Mouse (Mus musculus): ENCODE data around the gene Ints1. TPM values are rescaled to one million over a fixed set of nuclear protein-coding genes. Genes with fewer than 3 reads are reported as not detected.

The Ints1 gene
- polyA plus RNA-seq, 1 experiment = 43.1 TPM

GRCm38 (mm10) chr5:139799041-139799440, 23.6 kb upstream of the Ints1 start:
- no peak for TF ChIP-seq MYOD1 (IDR thresholded peaks at IDR 0.05; ENCODE audit: control insufficient read depth, insufficient read length, low read depth)
- no peak for TF ChIP-seq MYOG (IDR thresholded peaks at IDR 0.05; ENCODE audit: control insufficient read depth, extremely low read depth, insufficient read length)
- no peak for TF ChIP-seq MAX (IDR thresholded peaks at IDR 0.05)
- TF ChIP-seq CEBPB (IDR thresholded peaks at IDR 0.05; ENCODE audit: low read depth) = no peak
- no peak for TF ChIP-seq USF1 (IDR thresholded peaks at IDR 0.05; ENCODE audit: low read depth)
- TF ChIP-seq FOSL1 (IDR thresholded peaks at IDR 0.05; ENCODE audit: insufficient read depth, low read length, poor library complexity, severe bottlenecking) = no peak
- TF ChIP-seq CTCF (IDR thresholded peaks at IDR 0.05; ENCODE audit: control insufficient read depth, insufficient read depth, insufficient read length) = no peak
- H3K36me3 ChIP-seq (ENCODE audit: control insufficient read depth, insufficient read depth) = peaks cover 28% of the 10 kb centered on the region
- H3K27me3 ChIP-seq (ENCODE audit: control insufficient read depth, insufficient read depth, insufficient read length) = no peaks in the 10 kb centered on the region
- peaks cover 45% of the 10 kb centered on the region for H3K79me2 ChIP-seq (ENCODE audit: control insufficient read depth, insufficient read depth)
- peaks cover 26% of the 10 kb centered on the region for H3K79me3 ChIP-seq (ENCODE audit: low read depth)
- H3ac ChIP-seq (ENCODE audit: control insufficient read depth, insufficient read length, low read depth) = no peak overlapping the region
- H3K4me3 ChIP-seq (ENCODE audit: insufficient read depth, poor library complexity, severe bottlenecking) = no peak overlapping the region

GRCm38 (mm10) chr5:139798168-139798900, 22.9 kb upstream of the Ints1 start:
- no peak for TF ChIP-seq CTCF (IDR thresholded peaks at IDR 0.05; ENCODE audit: control insufficient read depth, insufficient read depth, insufficient read length)
- no peak for TF ChIP-seq CEBPB (IDR thresholded peaks at IDR 0.05; ENCODE audit: low read depth)
- TF ChIP-seq USF1 (IDR thresholded peaks at IDR 0.05; ENCODE audit: low read depth) = no peak
- TF ChIP-seq FOSL1 (IDR thresholded peaks at IDR 0.05; ENCODE audit: insufficient read depth, low read length, poor library complexity, severe bottlenecking) = no peak
- no peak for TF ChIP-seq MAX (IDR thresholded peaks at IDR 0.05)
- no peak for TF ChIP-seq MYOG (IDR thresholded peaks at IDR 0.05; ENCODE audit: control insufficient read depth, extremely low read depth, insufficient read length)
- TF ChIP-seq MYOD1 (IDR thresholded peaks at IDR 0.05; ENCODE audit: control insufficient read depth, insufficient read length, low read depth) = no peak
- no peak overlapping the region for H3K4me3 ChIP-seq (ENCODE audit: insufficient read depth, poor library complexity, severe bottlenecking)

GRCm38 (mm10) chr5:139797473-139798167, 22.1 kb upstream of the Ints1 start:
- Histone ChIP-seq H3K79me2 (ENCODE audit: control insufficient read depth, insufficient read depth) (peaks cover 58% of the 10 kb centered on the region), H3K79me3 (ENCODE audit: low read depth) (peaks cover 31% of the 10 kb centered on the region), H3K4me3 (ENCODE audit: insufficient read depth, poor library complexity, severe bottlenecking) (no peak overlapping the region), H3ac (ENCODE audit: control insufficient read depth, insufficient read length, low read depth) (peak overlapping the region; percentile 7), H3K27me3 (ENCODE audit: control insufficient read depth, insufficient read depth, insufficient read length) (no peaks in the 10 kb centered on the region), H3K36me3 (ENCODE audit: control insufficient read depth, insufficient read depth) (peaks cover 28% of the 10 kb centered on the region)
- TF ChIP-seq FOSL1 (IDR thresholded peaks at IDR 0.05; ENCODE audit: insufficient read depth, low read length, poor library complexity, severe bottlenecking) (no peak), MAX (IDR thresholded peaks at IDR 0.05) (no peak), MYOD1 (IDR thresholded peaks at IDR 0.05; ENCODE audit: control insufficient read depth, insufficient read length, low read depth) (no peak)

More at GRCm38 (mm10) chr5:139798168-139798900, 22.9 kb upstream of the Ints1 start:
- peak overlapping the region; percentile 7 for H3ac ChIP-seq (ENCODE audit: control insufficient read depth, insufficient read length, low read depth)
- no peaks in the 10 kb centered on the region for H3K27me3 ChIP-seq (ENCODE audit: control insufficient read depth, insufficient read depth, insufficient read length)
- H3K36me3 ChIP-seq (ENCODE audit: control insufficient read depth, insufficient read depth) = peaks cover 28% of the 10 kb centered on the region
- H3K79me3 ChIP-seq (ENCODE audit: low read depth) = peaks cover 31% of the 10 kb centered on the region
- peaks cover 52% of the 10 kb centered on the region for H3K79me2 ChIP-seq (ENCODE audit: control insufficient read depth, insufficient read depth)

GRCm38 (mm10) chr5:139796900-139797299, 21.4 kb upstream of the Ints1 start:
- peaks cover 66% of the 10 kb centered on the region for H3K79me2 ChIP-seq (ENCODE audit: control insufficient read depth, insufficient read depth)
- peaks cover 38% of the 10 kb centered on the region for H3K79me3 ChIP-seq (ENCODE audit: low read depth)
- no peak for TF ChIP-seq CTCF (IDR thresholded peaks at IDR 0.05; ENCODE audit: control insufficient read depth, insufficient read depth, insufficient read length)
- peak; percentile 92 for TF ChIP-seq MAX (IDR thresholded peaks at IDR 0.05)
- peak; percentile 38 for TF ChIP-seq FOSL1 (IDR thresholded peaks at IDR 0.05; ENCODE audit: insufficient read depth, low read length, poor library complexity, severe bottlenecking)
- no peak overlapping the region for H3K4me3 ChIP-seq (ENCODE audit: insufficient read depth, poor library complexity, severe bottlenecking)
- H3ac ChIP-seq (ENCODE audit: control insufficient read depth, insufficient read length, low read depth) = peak overlapping the region; percentile 25
- H3K36me3 ChIP-seq (ENCODE audit: control insufficient read depth, insufficient read depth) = peaks cover 23% of the 10 kb centered on the region
- H3K27me3 ChIP-seq (ENCODE audit: control insufficient read depth, insufficient read depth, insufficient read length) = no peaks in the 10 kb centered on the region

GRCm38 (mm10) chr5:139796001-139796620, 20.6 kb upstream of the Ints1 start:
- Histone ChIP-seq H3K79me3 (ENCODE audit: low read depth) (peaks cover 41% of the 10 kb centered on the region), H3K4me3 (ENCODE audit: insufficient read depth, poor library complexity, severe bottlenecking) (no peak overlapping the region), H3K79me2 (ENCODE audit: control insufficient read depth, insufficient read depth) (peaks cover 72% of the 10 kb centered on the region), H3K36me3 (ENCODE audit: control insufficient read depth, insufficient read depth) (peaks cover 17% of the 10 kb centered on the region), H3ac (ENCODE audit: control insufficient read depth, insufficient read length, low read depth) (no peak overlapping the region), H3K27me3 (ENCODE audit: control insufficient read depth, insufficient read depth, insufficient read length) (no peaks in the 10 kb centered on the region)
- TF ChIP-seq MAX (IDR thresholded peaks at IDR 0.05) (no peak), USF1 (IDR thresholded peaks at IDR 0.05; ENCODE audit: low read depth) (no peak), CEBPB (IDR thresholded peaks at IDR 0.05; ENCODE audit: low read depth) (no peak), CTCF (IDR thresholded peaks at IDR 0.05; ENCODE audit: control insufficient read depth, insufficient read depth, insufficient read length) (no peak), MYOG (IDR thresholded peaks at IDR 0.05; ENCODE audit: control insufficient read depth, extremely low read depth, insufficient read length) (no peak), FOSL1 (IDR thresholded peaks at IDR 0.05; ENCODE audit: insufficient read depth, low read length, poor library complexity, severe bottlenecking) (no peak), MYOD1 (IDR thresholded peaks at IDR 0.05; ENCODE audit: control insufficient read depth, insufficient read length, low read depth) (no peak)

Data from C2C12 (cell line).